Mouse (Mus musculus) E14TG2a.4 (cell line): ENCODE measurements around the gene Tmod2.

Experiments used
- CTCF ChIP-seq: conservative IDR thresholded peaks from 2 replicates; pipeline ENCODE4 v1.5.1; 2014; ENCODE audit warnings: low read length
- POU5F1 ChIP-seq: IDR thresholded peaks from 2 replicates; pipeline ENCODE4 v1.6.1; 2014; ENCODE audit warnings: low read length, borderline replicate concordance

DNA sequence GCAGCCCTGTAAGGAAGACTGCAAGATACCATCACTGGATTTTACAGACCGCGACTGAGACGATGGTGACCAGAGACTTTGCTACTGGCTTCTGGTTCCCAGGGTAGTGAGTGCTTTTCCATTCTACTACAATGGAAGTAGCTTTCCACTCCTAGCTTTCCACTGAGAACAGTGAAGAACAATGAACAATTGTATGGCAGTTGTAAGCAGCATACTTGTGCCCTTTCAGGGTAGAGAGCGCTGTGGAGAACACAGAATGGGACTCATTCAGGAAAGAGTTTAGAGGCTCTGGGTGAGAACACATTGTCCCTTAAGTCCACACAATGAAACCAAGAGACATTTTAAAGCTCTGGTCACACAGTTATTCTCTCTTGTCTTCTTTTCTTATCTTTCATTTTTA is 13.5 kb downstream of the Tmod2 start:
- TF ChIP-seq CTCF, result no peak
- no peak for TF ChIP-seq POU5F1
